ENCODE assay signal across 16 mouse cellular contexts in the genomic region with DNA sequence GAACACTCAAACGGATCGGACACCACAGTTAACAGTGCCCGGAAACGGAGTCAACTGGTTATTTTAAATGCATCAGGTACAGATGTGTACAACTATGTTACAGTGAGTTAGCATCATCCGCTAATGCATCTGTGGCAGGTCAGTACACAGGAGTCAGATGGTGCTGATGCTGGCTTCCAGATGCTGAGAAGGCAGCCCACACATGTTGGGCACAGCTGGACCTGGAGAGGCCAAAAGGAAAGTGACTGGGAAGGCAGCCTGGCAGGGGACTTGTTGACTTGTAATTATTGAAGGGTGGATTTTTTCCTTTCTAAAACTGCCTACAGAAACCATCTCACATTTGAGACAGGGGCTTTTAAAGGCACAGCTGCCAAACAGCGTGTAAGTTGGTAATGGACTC.
"Had no signal": no experiment of that assay in that cellular context is flagged by ENCODE, and none has a peak within 500 bp of the region (broad histone marks: within the 10 kb centered on the region; RNA-seq: fewer than 3 reads in every experiment).

No protein-coding gene starts in this region.

- H3K36me3 ChIP-seq: lung, embryonic 15.5 days had no signal

- H3K4me3 ChIP-seq: lung, embryonic 15.5 days; megakaryocyte, embryonic 14.5 days; midbrain, embryonic 12.5 days; neural tube, embryonic 12.5 days; stomach, embryonic 15.5 days had no signal

- DNase-seq: liver, postnatal 0 days; lung, adult 2 months; lung, postnatal 14 days; lung, postnatal 36 days; midbrain, embryonic 14.5 days; right cerebral cortex, postnatal 14 days; thymus, adult 2 months; thymus, postnatal 25 days had no signal

- H3K4me2 ChIP-seq: lung, embryonic 15.5 days; midbrain, embryonic 12.5 days; neural tube, embryonic 12.5 days; stomach, embryonic 15.5 days had no signal

- H3K9ac ChIP-seq: liver, postnatal 0 days; lung, embryonic 15.5 days; midbrain, embryonic 12.5 days; neural tube, embryonic 12.5 days; stomach, embryonic 15.5 days had no signal

- H3K4me1 ChIP-seq: lung, embryonic 15.5 days; midbrain, embryonic 12.5 days; neural tube, embryonic 12.5 days; stomach, embryonic 15.5 days had no signal

- H3K27ac ChIP-seq: lung, embryonic 15.5 days; macrophage; midbrain, embryonic 12.5 days; neural tube, embryonic 12.5 days; stomach, embryonic 15.5 days; stomach, postnatal 0 days had no signal

- H3K27me3 ChIP-seq: lung, embryonic 15.5 days; megakaryocyte, embryonic 14.5 days; midbrain, embryonic 12.5 days; neural tube, embryonic 12.5 days; stomach, embryonic 15.5 days had no signal

- H3K9me3 ChIP-seq: lung, embryonic 15.5 days; megakaryocyte, embryonic 14.5 days; midbrain, embryonic 12.5 days; neural tube, embryonic 12.5 days; stomach, embryonic 15.5 days had no signal

- ATAC-seq: liver, postnatal 0 days; lung, postnatal 0 days had no signal
